Mouse (Mus musculus): ENCODE data around the gene Nmt2. TPM values are rescaled to one million over a fixed set of nuclear protein-coding genes. Genes with fewer than 3 reads are reported as not detected.

The Nmt2 gene
- polyA plus RNA-seq, 1 experiment from 2014 or later, result 45.1 TPM

DNA sequence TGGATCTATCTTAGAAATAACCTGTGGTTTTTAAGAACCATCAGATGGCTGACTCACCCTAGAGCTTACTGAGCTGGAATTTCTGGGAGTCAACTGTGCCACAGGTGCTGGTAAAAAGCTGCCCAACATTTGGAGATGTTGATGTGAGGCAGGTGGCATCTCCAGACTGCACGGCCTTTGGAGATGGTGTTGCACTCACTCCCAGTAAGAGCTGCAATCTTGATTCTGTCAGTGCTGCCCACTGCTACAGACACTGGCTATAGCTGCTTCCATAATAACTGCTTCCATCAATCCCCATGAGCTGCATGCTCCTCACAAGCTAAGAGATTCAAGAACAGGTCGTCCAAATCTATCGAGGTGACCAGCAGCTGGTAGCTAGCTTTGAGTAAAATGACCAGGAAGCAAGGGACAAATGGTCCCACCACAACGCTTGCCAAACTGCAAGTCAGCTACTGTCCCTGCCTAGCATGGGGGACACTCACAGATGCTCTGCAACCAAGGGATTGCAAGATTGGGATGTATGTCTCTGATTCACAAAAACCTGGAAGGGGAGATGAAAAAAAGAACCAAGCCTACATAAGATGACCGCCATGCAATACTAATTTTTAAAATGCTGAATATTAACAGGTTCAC lies 47.2 kb downstream of the Nmt2 start:
- ATAC-seq (ENCODE audit: insufficient number of reproducible peaks, insufficient read depth, low FRiP score, low TSS enrichment), result no peak
- peak overlapping the region; percentile 65; the same call in 1 of the 2 replicates for H3K9ac ChIP-seq
- peaks cover 5% of the 10 kb centered on the region for H3K27me3 ChIP-seq
- H3K27ac ChIP-seq, result no peak overlapping the region
- H3K4me2 ChIP-seq (replicated peaks), result peak overlapping the region; percentile 64
- WGBS, result 86% methylated on average over 5 of the region's 5 CpGs
- peaks cover 18% of the 10 kb centered on the region for H3K36me3 ChIP-seq
- H3K4me1 ChIP-seq, result peaks cover 9% of the 10 kb centered on the region; the same call in 1 of the 2 replicates
- no peaks in the 10 kb centered on the region for H3K9me3 ChIP-seq
- H3K4me3 ChIP-seq, result peak overlapping the region; percentile 70

DNA sequence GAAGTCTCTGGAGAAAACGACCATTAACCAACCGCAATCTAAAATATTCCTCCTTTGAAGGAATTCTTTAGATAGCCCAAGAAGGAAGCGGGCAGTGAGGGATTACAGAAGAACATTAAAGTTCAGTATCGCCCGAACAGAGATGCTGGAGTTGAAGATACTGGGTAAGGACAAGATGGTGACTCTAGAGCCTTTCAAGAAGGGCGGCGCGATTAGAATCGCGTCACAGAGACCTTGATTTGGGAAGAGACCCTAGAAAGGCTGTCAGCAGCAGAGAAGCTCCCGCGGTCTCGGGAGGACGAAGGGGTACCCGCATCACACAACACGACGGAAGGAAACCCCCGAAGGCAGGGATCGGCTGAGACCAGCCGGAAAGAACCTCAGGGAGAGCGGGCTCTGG lies 48.0 kb downstream of the Nmt2 start:
- Histone ChIP-seq H3K27me3 (peaks cover 7% of the 10 kb centered on the region), H3K27ac (peak overlapping the region; percentile 54; the same call in 1 of the 2 replicates), H3K36me3 (peaks cover 15% of the 10 kb centered on the region), H3K4me2 (replicated peaks) (peak overlapping the region; percentile 64), H3K9ac (peak overlapping the region; percentile 65), H3K4me1 (peaks cover 9% of the 10 kb centered on the region; the same call in 1 of the 2 replicates), H3K9me3 (no peaks in the 10 kb centered on the region), H3K4me3 (peak overlapping the region; percentile 70)
- 2% methylated on average over 21 of the region's 21 CpGs for WGBS
- no peak; the same call in 1 of the 2 replicates for ATAC-seq (ENCODE audit: insufficient number of reproducible peaks, insufficient read depth, low FRiP score, low TSS enrichment)

DNA sequence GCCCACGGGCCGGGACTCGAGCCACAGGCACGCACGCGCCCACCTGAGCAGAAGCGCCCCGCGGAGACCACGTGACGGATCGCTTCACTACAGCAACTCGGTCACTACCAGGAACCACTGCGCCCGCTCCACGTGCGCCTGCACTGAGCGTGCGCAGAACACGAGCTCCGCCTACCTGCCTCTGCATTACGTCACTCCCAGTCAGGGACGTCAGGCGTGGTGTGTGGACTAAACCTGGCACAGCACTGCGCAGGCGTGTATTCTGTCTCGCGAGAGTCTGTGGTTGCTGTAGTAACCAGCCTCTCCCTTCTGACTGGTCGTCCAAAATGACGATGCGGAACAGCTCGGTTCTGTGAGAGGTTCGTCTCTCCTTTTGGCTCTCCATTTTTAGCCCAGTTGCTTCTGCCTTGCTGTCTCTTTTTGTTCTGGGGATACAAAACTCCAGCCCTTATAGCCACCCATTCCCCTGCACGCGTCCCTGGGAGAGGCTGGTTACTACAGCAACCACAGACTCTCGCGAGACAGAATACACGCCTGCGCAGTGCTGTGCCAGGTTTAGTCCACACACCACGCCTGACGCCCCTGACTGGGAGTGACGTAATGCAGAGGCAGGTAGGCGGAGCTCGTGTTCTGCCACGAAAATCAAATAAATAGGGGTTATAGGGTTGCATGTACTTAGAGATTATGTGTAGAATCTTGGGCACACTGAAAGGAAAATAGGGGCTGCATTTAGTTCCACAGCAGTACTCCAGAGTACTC lies 48.7 kb downstream of the Nmt2 start, which contains the start of gene Rpp38:
Gene Rpp38, minus strand, starts transcription at position 160 of the 759 bp plus-strand sequence.
- Histone ChIP-seq H3K4me3 (peak within 1 kb of the TSS; percentile 70), H3K9me3 (no peaks in the 10 kb centered on the region), H3K9ac (peak within 1 kb of the TSS; percentile 65), H3K4me1 (peaks cover 9% of the 10 kb centered on the region; the same call in 1 of the 2 replicates), H3K4me2 (replicated peaks) (peak within 1 kb of the TSS; percentile 64), H3K36me3 (peaks cover 11% of the 10 kb centered on the region), H3K27ac (peak within 1 kb of the TSS; percentile 54; the same call in 1 of the 2 replicates), H3K27me3 (peaks cover 7% of the 10 kb centered on the region)
- WGBS, result under 1% methylated on average over 45 of the region's 45 CpGs
- ATAC-seq (ENCODE audit: insufficient number of reproducible peaks, insufficient read depth, low FRiP score, low TSS enrichment), result peak; percentile 99

DNA sequence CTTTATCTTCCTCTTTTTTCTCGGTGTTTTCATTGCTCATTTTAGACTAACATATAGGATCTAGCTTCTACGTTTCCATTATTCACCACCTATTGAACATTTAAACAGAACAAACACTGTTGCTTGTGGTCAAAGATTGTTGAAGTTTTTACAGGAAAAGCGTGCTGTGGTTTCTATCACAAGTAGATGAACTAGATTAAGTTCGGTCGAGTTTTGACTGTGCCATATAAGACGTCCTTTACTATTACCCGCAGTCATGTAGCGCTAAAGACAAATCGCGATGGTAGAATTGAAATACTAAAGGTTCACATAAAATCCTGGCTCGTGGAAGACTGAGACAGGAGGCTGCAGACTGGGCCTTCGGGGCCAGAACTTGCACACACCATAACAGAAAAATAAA lies 49.7 kb downstream of the Nmt2 start:
- Histone ChIP-seq H3K4me1 (peaks cover 9% of the 10 kb centered on the region; the same call in 1 of the 2 replicates), H3K4me2 (replicated peaks) (no peak overlapping the region), H3K36me3 (no peaks in the 10 kb centered on the region), H3K4me3 (no peak overlapping the region), H3K9me3 (no peaks in the 10 kb centered on the region), H3K9ac (no peak overlapping the region), H3K27ac (no peak overlapping the region), H3K27me3 (peaks cover 7% of the 10 kb centered on the region)
- 90% methylated on average over 12 of the region's 12 CpGs for whole genome bisulfite sequencing
- ATAC-seq (ENCODE audit: insufficient number of reproducible peaks, insufficient read depth, low FRiP score, low TSS enrichment), result no peak

DNA sequence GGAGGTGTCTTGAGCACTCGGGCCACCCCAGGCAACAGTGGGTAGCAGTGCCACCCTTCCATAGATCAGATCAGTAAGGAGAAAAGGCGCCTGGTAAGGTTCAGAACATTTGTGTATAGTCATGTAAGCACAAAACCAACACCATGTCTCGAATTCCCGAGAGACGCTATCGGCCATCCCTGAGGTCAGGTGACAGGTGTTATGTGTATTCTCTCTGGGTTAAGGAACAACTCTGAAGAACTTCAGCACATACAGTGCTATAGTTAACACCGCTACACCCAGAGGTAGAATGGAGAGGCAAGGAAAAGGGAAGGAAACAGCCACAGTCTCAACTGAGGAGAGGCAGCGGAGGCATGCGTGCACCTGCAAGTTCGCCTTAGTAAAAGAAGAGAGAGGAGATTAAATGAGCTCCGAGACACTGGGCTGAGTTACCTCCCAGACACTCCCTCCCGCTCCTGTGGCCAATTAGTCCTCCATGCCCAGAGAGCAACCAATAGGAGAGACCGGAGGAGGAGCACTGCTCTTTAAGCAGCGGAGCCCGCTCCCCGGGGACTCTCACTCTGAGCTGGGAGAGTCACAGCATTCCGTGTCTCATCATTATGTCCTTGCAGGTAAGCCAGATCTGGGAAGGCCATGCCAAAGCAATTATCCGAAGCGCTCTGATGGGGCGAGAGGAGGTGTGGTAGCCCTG lies 51.7 kb downstream of the Nmt2 start, which contains the start of gene Acbd7:
Gene Acbd7, plus strand, starts transcription at position 558 of the 691 bp plus-strand sequence.
- ATAC-seq (ENCODE audit: insufficient number of reproducible peaks, insufficient read depth, low FRiP score, low TSS enrichment), result no peak
- WGBS, result 5% methylated on average over 20 of the region's 20 CpGs

DNA sequence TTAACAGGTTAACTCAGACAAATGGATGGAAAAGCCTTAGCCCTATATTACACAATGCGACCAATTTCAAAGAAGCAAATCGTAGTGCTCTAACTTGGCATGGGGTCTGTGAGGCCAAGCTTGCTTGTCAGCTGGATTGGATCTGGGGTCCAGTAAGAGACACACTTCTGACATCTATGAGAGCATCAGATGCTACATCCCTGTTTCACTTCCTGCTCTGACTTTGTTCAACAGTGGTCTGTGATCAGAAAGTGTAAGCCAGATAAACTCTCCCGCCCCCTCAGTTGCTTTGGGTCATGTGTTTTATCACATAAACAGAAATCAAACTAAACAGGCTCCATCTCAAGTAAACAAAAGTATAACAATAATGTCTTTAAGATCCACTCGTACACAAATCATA lies 64.4 kb downstream of the Nmt2 start:
- Histone ChIP-seq H3K9ac (no peak overlapping the region), H3K27me3 (0 out of 2 replicates have a peak, but pooled peaks cover 3% of the 10 kb centered on the region), H3K4me3 (no peak overlapping the region), H3K36me3 (no peaks in the 10 kb centered on the region), H3K4me2 (replicated peaks) (no peak overlapping the region), H3K27ac (no peak overlapping the region), H3K9me3 (no peaks in the 10 kb centered on the region), H3K4me1 (no peaks in the 10 kb centered on the region)
- 77% methylated on average over 4 of the region's 4 CpGs for WGBS
- ATAC-seq (ENCODE audit: insufficient number of reproducible peaks, insufficient read depth, low FRiP score, low TSS enrichment), result no peak

More for the DNA sequence above, 51.7 kb downstream of the Nmt2 start, which contains the start of gene Acbd7:
- peak within 1 kb of the TSS; percentile 22 for H3K4me3 ChIP-seq
- peaks cover 7% of the 10 kb centered on the region for H3K27me3 ChIP-seq
- peak within 1 kb of the TSS; percentile 50 for H3K4me2 ChIP-seq (replicated peaks)
- no peaks in the 10 kb centered on the region for H3K36me3 ChIP-seq
- no peaks in the 10 kb centered on the region for H3K9me3 ChIP-seq
- H3K9ac ChIP-seq, result peak within 1 kb of the TSS; percentile 24; the same call in 1 of the 2 replicates
- peaks cover 9% of the 10 kb centered on the region; the same call in 1 of the 2 replicates for H3K4me1 ChIP-seq
- no peak within 1 kb of the TSS for H3K27ac ChIP-seq

DNA sequence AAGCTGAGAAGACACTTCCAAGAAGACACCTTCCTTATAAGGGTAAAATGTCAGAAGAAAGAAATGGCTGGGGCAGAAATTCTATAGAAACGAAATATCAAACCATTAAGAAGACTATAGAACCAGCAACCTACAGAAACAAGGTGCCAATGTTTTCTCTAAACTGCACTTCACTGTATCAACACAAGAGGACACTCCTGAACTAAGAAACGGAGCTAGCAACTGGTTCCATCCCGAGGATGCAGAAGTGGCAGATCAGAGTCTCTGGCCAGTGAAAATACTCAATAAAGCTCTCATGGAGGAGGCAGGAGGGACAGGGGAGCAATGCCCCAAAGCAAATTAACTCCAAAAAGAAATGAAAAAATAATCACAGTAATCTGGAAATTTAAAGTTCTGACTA lies 64.9 kb downstream of the Nmt2 start:
- no peak overlapping the region for H3K9ac ChIP-seq
- no peak overlapping the region for H3K4me3 ChIP-seq
- 0 out of 2 replicates have a peak, but pooled peaks cover 3% of the 10 kb centered on the region for H3K27me3 ChIP-seq
- H3K27ac ChIP-seq, result no peak overlapping the region
- no peak overlapping the region for H3K4me2 ChIP-seq (replicated peaks)
- 14% methylated on average over 3 of the region's 3 CpGs for WGBS
- no peaks in the 10 kb centered on the region for H3K36me3 ChIP-seq
- H3K4me1 ChIP-seq, result no peaks in the 10 kb centered on the region
- ATAC-seq (ENCODE audit: insufficient number of reproducible peaks, insufficient read depth, low FRiP score, low TSS enrichment), result no peak
- no peaks in the 10 kb centered on the region for H3K9me3 ChIP-seq

DNA sequence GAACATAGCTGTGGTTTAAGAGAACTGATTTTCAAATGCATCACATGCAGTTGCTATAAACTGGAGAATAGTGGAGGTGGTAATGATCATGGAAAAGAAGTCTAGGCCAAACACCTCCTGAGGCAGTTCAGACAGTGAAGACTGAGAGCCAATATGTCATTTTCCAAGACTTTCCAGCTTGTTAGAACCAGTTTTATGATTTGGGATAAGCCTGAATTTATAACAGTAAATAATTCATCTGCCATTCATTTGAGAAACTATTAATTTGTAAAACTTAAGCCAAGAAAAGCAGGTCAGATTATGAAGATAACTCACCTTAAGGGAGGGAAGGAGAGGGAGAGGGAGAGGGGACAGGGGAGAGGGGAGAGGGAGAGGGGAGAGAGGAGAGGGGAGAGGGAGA lies 69.1 kb downstream of the Nmt2 start:
- Histone ChIP-seq H3K4me3 (no peak overlapping the region), H3K4me2 (replicated peaks) (no peak overlapping the region), H3K9ac (no peak overlapping the region), H3K4me1 (no peaks in the 10 kb centered on the region), H3K27ac (no peak overlapping the region), H3K27me3 (no peaks in the 10 kb centered on the region), H3K9me3 (no peaks in the 10 kb centered on the region), H3K36me3 (no peaks in the 10 kb centered on the region)
- ATAC-seq (ENCODE audit: insufficient number of reproducible peaks, insufficient read depth, low FRiP score, low TSS enrichment), result no peak

DNA sequence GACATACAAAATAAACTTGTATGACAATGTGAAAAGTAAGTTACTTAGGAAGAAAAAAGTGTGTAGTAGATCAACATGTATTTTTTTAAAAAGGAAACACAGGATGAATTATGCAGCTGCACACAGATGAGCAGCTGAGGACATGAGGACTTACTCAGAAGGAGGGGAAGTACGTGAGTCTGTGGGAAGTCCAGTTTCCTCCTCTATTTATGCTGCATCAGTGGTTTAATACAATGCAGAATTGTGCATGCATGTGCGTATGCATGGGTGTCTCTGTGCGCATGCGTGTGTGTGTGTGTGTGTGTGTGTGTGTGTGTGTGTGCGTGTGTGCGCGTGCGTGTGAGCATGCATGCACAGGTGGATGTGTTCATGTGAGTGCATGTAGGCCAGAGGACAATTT lies 71.8 kb downstream of the Nmt2 start:
- no peak overlapping the region for H3K4me2 ChIP-seq (replicated peaks)
- H3K4me3 ChIP-seq, result no peak overlapping the region
- WGBS, result 88% methylated on average over 8 of the region's 8 CpGs
- H3K36me3 ChIP-seq, result no peaks in the 10 kb centered on the region
- no peak for ATAC-seq (ENCODE audit: insufficient number of reproducible peaks, insufficient read depth, low FRiP score, low TSS enrichment)
- no peak overlapping the region for H3K27ac ChIP-seq
- no peaks in the 10 kb centered on the region for H3K9me3 ChIP-seq
- H3K27me3 ChIP-seq, result no peaks in the 10 kb centered on the region
- H3K4me1 ChIP-seq, result no peaks in the 10 kb centered on the region
- no peak overlapping the region for H3K9ac ChIP-seq

DNA sequence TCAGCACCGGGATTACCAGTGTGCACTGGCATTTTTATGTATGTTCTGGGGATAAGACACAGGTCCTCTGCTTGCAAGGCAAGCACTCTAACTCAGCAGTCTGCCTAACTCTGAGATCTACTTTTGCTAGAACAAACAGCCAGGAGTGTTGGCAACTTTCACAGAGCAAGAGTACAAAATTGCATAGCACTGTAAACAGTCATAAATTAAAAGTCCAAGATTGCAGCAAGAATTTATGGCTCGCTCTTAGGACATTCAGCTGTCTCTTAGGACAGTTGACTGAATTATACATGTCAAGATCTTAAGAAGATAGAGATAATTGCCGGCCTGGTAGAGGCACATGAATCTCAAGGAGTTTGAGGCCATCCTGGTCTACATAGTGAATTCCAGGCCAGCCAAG lies 72.3 kb downstream of the Nmt2 start:
- no peak overlapping the region for H3K9ac ChIP-seq
- H3K27me3 ChIP-seq, result no peaks in the 10 kb centered on the region
- no peak overlapping the region for H3K27ac ChIP-seq
- no peak for ATAC-seq (ENCODE audit: insufficient number of reproducible peaks, insufficient read depth, low FRiP score, low TSS enrichment)
- H3K4me2 ChIP-seq (replicated peaks), result no peak overlapping the region
- no peaks in the 10 kb centered on the region for H3K9me3 ChIP-seq
- WGBS, result 77% methylated on average over 3 of the region's 3 CpGs
- H3K36me3 ChIP-seq, result no peaks in the 10 kb centered on the region
- H3K4me1 ChIP-seq, result no peaks in the 10 kb centered on the region
- no peak overlapping the region for H3K4me3 ChIP-seq

DNA sequence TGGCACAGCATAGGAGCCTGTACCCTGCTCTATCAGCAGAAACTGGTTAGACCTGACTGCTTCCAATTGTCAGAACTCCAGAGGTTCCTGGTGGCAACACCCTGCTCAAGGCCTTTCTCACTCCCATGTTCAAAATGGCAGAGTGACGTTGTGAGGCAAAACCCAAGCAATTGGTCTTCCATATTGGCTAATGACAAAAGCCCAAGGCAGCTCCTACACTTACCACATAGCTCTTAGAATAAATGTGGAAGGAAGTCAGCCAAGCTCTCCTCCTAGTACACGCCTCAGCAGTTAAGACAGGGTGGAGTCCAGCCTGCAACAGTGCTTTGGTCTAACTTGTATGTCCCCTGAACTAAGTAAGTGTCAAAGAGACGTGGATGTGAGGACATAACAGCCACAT lies 73.9 kb downstream of the Nmt2 start:
- Histone ChIP-seq H3K4me3 (no peak overlapping the region), H3K27ac (no peak overlapping the region), H3K36me3 (no peaks in the 10 kb centered on the region), H3K9me3 (no peaks in the 10 kb centered on the region), H3K27me3 (no peaks in the 10 kb centered on the region), H3K9ac (no peak overlapping the region), H3K4me2 (replicated peaks) (no peak overlapping the region), H3K4me1 (no peaks in the 10 kb centered on the region)
- no peak for ATAC-seq (ENCODE audit: insufficient number of reproducible peaks, insufficient read depth, low FRiP score, low TSS enrichment)
- 75% methylated on average over 3 of the region's 3 CpGs for WGBS
